Mouse (Mus musculus) kidney, postnatal 4 days (tissue): ENCODE data around the gene Usp12.
"Not testable (repeated sequence)": the region's sequence is repeated elsewhere in the genome, so short reads cannot be mapped to it uniquely, and the experiment has no call there.

Experiments
- DNase-seq, 2 experiments: peaks; one replicate each; pipeline ENCODE4 v3.0.0; 2021; ENCODE audit warnings: mixed read lengths in 2 of 2

Gene Usp12

DNA sequence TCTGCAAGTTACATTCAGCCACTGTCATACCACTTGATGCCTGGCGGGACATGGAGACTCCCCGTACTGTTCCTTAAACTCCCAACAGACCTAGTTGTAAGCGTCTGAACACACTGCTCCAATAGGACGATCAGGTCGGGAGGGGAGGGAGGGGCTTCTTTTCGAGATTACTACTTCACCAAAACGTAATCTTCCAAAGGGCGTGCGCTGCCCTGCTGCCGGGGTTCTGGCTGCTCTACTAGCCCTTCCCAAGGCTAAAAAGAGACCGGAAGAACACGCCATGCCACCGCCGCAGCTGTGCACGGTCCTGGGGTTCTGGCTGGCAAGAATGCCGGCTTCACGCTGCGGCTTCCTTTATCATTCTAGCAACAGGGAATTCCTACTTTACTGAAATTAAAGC is 58.5 kb downstream of the Usp12 start:
- no peak for DNase-seq

DNA sequence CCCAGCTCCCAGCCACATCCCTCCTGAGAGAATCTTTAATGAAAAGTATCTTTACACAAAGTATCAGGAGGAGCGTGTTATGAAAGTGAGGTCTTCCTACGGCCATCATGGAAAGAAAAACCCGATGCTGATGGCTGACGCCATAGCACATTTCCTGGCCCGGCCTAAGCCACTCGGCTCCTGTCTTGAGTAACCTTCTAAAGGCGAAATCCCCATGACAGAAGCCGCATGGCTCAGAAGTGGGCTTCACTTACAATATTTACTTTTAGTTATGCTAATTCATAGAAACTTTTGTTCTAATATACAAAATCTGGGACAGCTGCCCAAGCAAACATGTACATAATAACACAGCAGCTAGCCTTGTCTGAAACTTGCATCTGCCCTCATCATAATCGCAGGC is 59.8 kb downstream of the Usp12 start:
- not testable (repeated sequence) for DNase-seq

DNA sequence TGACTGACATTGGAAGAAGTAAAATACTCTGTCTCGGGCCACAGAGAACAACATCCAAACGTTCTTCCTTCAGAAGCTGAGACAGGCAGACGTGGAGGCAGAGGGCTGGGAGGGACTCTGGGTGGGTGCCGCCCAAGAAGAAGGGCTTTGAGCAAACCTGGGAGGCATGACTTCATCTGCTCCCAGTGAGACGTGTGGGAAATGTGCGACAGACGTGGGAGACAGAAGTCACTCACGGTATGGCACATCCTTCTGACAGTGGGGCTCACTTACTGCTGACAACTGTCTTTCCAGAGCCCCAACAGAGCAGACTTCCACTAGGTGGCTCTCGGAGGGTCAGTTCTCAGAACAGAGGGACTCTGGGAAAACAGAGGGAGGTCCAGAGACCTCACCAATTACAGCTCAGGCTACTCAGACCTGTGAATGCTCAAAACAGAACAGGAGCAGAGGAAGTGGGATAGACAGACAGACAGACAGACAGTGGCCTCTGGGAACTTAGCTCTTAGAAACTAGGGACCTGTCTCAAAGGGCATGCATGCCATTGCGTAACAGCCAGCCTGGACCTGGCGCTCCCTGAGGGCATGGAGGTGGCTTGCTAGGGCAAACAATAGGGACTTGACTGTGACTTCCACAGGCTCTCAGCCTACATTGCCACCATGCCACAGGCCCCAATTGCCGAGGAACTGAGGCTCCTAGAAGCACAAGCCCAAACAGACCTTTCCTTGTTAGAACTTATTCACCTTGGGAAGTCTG is 60.7 kb downstream of the Usp12 start:
- DNase-seq: no peak

DNA sequence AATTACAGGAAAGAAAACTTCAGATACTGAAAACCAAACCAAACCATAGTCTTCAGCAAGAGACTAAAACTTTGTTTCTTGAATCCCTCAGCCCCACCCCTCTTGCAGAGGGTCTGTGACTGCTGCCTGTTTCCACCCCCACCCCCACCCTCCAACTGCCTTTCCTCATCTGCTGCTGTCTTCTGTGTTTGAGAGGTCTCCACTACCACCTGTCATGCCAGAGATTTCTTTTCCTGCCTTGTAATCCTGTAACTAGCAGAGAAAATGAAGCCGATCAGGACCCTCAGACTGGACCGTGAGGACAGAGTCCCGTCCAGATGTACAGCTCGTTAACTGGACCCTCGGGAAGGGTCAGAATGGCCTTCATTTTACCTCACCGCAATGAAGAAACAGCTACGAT is 61.4 kb downstream of the Usp12 start:
- DNase-seq: no peak

DNA sequence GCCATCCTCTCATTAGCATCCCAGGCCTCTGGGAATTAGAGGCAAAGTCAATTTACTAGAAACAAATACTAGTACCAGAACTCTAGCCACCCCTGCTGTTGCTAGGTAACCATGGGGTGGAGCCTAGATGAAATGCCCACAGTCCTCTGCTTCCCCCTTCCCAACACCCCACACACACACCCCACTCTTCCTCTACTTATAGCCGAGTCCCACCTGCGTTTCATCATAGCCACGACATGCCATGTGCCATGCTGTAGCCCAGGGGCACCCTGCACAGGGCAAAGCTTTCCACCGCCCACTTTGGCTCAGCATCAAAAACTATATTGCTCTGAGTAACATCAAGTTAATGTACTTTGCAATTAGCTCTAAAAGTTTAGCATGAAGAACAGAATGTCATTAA is 67.8 kb downstream of the Usp12 start:
- DNase-seq: no peak

DNA sequence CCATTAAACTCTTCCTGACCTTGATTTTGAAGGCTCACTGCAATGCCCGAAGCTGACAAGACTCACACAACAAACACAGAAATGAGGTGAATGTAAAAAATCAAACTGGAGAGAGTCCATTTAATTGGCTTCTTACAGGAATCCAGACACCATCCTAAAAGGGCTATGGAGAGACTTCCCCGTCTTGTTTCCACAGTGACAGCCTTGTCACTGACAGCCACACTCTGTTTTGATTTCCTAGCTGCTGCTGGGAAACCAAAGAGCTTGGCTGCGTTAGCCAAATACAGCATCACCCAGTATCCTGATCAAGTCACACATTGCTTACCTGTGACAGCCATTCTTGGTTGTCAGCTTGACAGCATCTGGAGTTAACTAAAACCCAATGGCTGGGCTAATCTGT is 69.8 kb downstream of the Usp12 start:
- DNase-seq: no peak

DNA sequence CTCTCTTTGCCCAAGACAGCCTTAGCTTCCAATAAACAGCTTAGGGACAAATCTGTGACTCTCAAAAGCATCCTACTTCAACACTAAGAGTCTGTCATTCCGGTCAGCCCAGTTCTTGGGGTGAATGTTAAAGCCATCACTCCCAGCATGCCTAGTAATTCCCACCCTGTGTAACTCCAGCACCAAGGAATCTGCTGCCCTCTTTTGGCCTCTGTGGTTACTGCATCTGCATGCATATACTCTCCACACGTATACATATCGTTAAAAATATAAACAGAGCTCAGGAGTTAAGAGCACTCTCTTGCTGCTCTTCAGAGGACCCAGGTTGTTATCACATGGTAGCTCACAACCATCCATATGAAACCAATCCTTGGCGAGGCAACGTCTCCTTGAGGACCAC is 71.4 kb downstream of the Usp12 start:
- no peak for DNase-seq

DNA sequence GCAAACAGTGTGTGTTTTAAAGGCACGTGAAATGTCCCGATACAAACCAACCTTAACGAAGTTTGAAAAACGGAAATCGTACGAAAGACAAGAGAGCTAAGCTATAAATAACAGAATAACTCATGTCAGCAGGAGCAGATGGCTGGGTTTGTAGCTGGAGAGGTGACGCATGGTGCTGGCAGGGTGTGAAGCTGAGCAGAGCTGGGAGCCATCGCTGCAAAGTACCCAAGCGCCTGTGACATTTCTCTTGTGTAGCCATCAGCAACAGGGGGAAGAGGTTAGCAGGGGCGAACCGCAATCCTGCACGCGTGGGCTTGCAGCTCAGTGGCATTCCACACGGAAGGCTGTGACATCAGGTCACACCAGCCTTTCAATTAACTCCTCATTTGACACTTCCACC is 72.6 kb downstream of the Usp12 start:
- DNase-seq: no peak

GRCm38 (mm10) chr5:146719584-146720356 is 75.0 kb downstream of the Usp12 start:
- no peak for DNase-seq

DNA sequence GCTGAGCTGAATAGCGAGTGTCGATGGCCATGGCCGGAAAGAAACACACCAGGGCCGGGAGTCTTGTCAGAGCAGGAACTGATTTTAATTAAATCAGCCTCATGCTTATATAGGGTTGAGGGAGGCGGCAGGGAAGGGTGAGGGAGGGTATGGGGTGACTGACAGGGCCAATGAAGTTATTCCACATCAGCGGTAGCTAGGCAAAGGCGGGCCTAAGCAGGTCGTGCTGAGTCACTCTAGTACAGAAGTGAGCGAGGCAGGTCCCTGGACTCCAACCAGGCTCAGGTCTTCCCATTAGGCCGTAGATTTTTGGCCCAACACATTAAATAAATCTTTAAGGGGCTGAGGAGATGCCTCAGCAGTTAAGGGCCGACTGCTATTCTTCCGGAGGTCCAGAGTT is 81.0 kb downstream of the Usp12 start:
- DNase-seq: no peak

DNA sequence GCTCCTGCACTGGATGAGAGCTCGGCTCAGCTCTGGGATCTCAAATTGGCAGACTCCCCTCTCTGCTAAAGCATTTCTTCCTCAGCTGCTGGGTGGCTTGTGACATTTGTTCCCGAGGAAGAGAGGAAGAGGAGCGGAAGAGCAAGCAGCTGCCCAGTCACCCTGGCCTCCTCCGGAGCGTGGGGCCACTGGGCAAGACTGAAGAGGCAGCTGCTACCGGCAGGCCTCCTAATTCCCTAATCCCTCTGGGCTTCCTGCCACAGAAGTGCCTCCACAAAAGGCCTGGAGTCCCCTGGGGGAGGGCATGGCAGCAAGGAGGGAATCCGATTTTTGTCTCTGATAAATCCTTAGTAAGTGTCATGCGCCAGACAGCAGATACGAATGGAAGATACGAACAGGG is 81.7 kb downstream of the Usp12 start:
- DNase-seq: no peak

GRCm38 (mm10) chr5:146712282-146712918 is 82.4 kb downstream of the Usp12 start:
- no peak for DNase-seq

DNA sequence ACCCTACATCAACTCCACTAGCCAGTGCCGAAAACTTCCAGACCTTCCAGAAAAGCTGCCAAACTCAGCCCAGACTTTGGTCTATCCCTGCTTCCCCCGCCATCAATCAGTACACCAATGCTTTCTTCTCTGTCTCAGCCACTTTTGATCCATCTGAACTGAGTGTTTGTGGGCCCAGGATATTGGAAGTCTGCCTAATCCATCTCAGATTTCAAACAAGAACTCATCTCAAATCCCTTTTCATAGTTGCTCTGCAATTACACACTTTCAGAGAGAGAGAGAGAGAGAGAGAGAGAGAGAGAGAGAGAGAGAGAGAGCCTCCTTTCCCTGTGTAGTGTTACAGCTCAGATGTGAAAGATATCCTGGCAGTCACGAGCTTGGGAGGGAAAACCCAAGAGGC is 85.4 kb downstream of the Usp12 start:
- no peak for DNase-seq

- DNase-seq: peak; percentile 93 to 95
Measured at GRCm38 (mm10) chr5:146705815-146706408, 88.9 kb downstream of the Usp12 start.

GRCm38 (mm10) chr5:146705411-146705810 is 89.4 kb downstream of the Usp12 start:
- no peak for DNase-seq

DNA sequence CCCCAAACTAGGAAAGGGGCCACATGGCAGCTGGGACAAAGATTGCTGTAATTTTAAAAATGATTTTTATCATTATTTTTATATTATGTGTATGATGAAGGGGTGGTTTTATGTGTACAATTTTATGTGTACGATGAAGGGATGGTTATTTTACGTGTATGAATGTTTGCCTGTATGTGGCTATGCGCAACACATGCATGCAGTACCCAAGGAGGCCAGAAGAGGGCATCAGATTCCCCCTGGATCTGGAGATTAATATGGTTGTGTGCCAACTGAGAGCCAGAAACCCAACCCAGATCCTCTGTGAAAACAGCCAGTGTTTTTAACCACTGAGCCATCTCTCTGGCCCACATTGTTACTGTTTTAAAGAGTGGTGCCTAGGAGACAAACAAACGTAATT is 90.6 kb downstream of the Usp12 start:
- DNase-seq: no peak

GRCm38 (mm10) chr5:146703710-146704121 is 91.1 kb downstream of the Usp12 start:
- no peak for DNase-seq

- DNase-seq: no peak
Measured at GRCm38 (mm10) chr5:146700099-146700498, 94.7 kb downstream of the Usp12 start.

- no peak for DNase-seq
Measured at GRCm38 (mm10) chr5:146699433-146700019, 95.3 kb downstream of the Usp12 start.

GRCm38 (mm10) chr5:146695543-146695942 is 99.3 kb downstream of the Usp12 start:
- DNase-seq: peak; percentile 32 to 37

GRCm38 (mm10) chr5:146692976-146693361 is 101.8 kb downstream of the Usp12 start:
- DNase-seq: no peak

GRCm38 (mm10) chr5:146692361-146692975 is 102.3 kb downstream of the Usp12 start:
- peak; percentile 61 to 75 for DNase-seq

GRCm38 (mm10) chr5:146691745-146692144 is 103.1 kb downstream of the Usp12 start:
- peak; percentile 51 to 58 for DNase-seq
